Mouse (Mus musculus): ENCODE data around the gene Shld2. TPM values are rescaled to one million over a fixed set of nuclear protein-coding genes. Genes with fewer than 3 reads are reported as not detected.
"Not testable (repeated sequence)": the region's sequence is repeated elsewhere in the genome, so short reads cannot be mapped to it uniquely, and the experiment has no call there.

Gene Shld2
- total and polyA plus RNA-seq, 2 experiments from 2014 or later: 2.9 to 10.9 TPM

- Histone ChIP-seq H3K9me3 (replicated peaks; ENCODE audit: control insufficient read depth, low read length) (no peaks in the 10 kb centered on the region), H3K9ac (replicated peaks; ENCODE audit: low read depth, low read length) (no peak overlapping the region), H3K27ac (ENCODE audit: low read depth) (no peak overlapping the region), H3K4me2 (ENCODE audit: low read depth, low read length) (no peak overlapping the region), H3K27me3 (ENCODE audit: control insufficient read depth, insufficient read depth, low read length) (no peaks in the 10 kb centered on the region), H3K4me3 (ENCODE audit: low read depth, low read length) (no peak overlapping the region), H3K4me1 (ENCODE audit: control insufficient read depth, insufficient read depth) (peaks cover 6% of the 10 kb centered on the region), H3K36me3 (replicated peaks; ENCODE audit: control insufficient read depth, insufficient read depth, low read length) (peaks cover 13% of the 10 kb centered on the region)
- TF ChIP-seq CTCF (IDR thresholded peaks at IDR 0.05; ENCODE audit: low read depth): no peak
- DNase-seq (ENCODE audit: low spot score) (no peak), ATAC-seq (ENCODE audit: insufficient read depth, low read depth) (no peak)
- 88% methylated on average over 3 of the region's 3 CpGs for WGBS
These were observed 7.1 kb upstream of the Shld2 start for GRCm38 (mm10) chr14:34317431-34317830.

GRCm38 (mm10) chr14:34316346-34316745, 6.1 kb upstream of the Shld2 start:
- Histone ChIP-seq H3K4me3 (ENCODE audit: low read depth, low read length) (no peak overlapping the region), H3K27me3 (ENCODE audit: control insufficient read depth, insufficient read depth, low read length) (no peaks in the 10 kb centered on the region), H3K9me3 (replicated peaks; ENCODE audit: control insufficient read depth, low read length) (no peaks in the 10 kb centered on the region), H3K9ac (replicated peaks; ENCODE audit: low read depth, low read length) (no peak overlapping the region), H3K4me2 (ENCODE audit: low read depth, low read length) (no peak overlapping the region), H3K27ac (ENCODE audit: low read depth) (no peak overlapping the region), H3K36me3 (replicated peaks; ENCODE audit: control insufficient read depth, insufficient read depth, low read length) (peaks cover 9% of the 10 kb centered on the region), H3K4me1 (ENCODE audit: control insufficient read depth, insufficient read depth) (peaks cover 11% of the 10 kb centered on the region)
- WGBS: 92% methylated on average over 2 of the region's 2 CpGs
- DNase-seq (ENCODE audit: low spot score) (no peak), ATAC-seq (ENCODE audit: insufficient read depth, low read depth) (no peak)
- TF ChIP-seq CTCF (IDR thresholded peaks at IDR 0.05; ENCODE audit: low read depth) (no peak), EP300 (IDR thresholded peaks at IDR 0.05; ENCODE audit: low read depth) (no peak)

GRCm38 (mm10) chr14:34314796-34315195, 4.5 kb upstream of the Shld2 start:
- Histone ChIP-seq H3K27ac (ENCODE audit: low read depth) (no peak overlapping the region), H3K4me3 (ENCODE audit: low read depth, low read length) (no peak overlapping the region), H3K36me3 (replicated peaks; ENCODE audit: control insufficient read depth, insufficient read depth, low read length) (peaks cover 6% of the 10 kb centered on the region), H3K4me2 (ENCODE audit: low read depth, low read length) (no peak overlapping the region), H3K27me3 (ENCODE audit: control insufficient read depth, insufficient read depth, low read length) (no peaks in the 10 kb centered on the region), H3K4me1 (ENCODE audit: control insufficient read depth, insufficient read depth) (peaks cover 11% of the 10 kb centered on the region), H3K9ac (replicated peaks; ENCODE audit: low read depth, low read length) (no peak overlapping the region), H3K9me3 (replicated peaks; ENCODE audit: control insufficient read depth, low read length) (no peaks in the 10 kb centered on the region)
- ATAC-seq (ENCODE audit: insufficient read depth, low read depth) (no peak), DNase-seq (ENCODE audit: low spot score) (no peak)
- WGBS: 85% methylated on average over 3 of the region's 3 CpGs
- TF ChIP-seq CTCF (IDR thresholded peaks at IDR 0.05; ENCODE audit: low read depth) (no peak), EP300 (IDR thresholded peaks at IDR 0.05; ENCODE audit: low read depth) (no peak)

- H3K4me3 ChIP-seq (ENCODE audit: low read depth, low read length); H3K27me3 ChIP-seq (ENCODE audit: control insufficient read depth, insufficient read depth, low read length); H3K4me2 ChIP-seq (ENCODE audit: low read depth, low read length); H3K36me3 ChIP-seq (replicated peaks; ENCODE audit: control insufficient read depth, insufficient read depth, low read length); DNase-seq (ENCODE audit: low spot score); H3K9ac ChIP-seq (replicated peaks; ENCODE audit: low read depth, low read length); H3K9me3 ChIP-seq (replicated peaks; ENCODE audit: control insufficient read depth, low read length); ATAC-seq (ENCODE audit: insufficient read depth, low read depth); H3K27ac ChIP-seq (ENCODE audit: low read depth): not testable (repeated sequence)
- H3K4me1 ChIP-seq (ENCODE audit: control insufficient read depth, insufficient read depth): peaks cover 11% of the 10 kb centered on the region
- 87% methylated on average over 8 of the region's 8 CpGs for WGBS
These were observed 4.1 kb upstream of the Shld2 start for GRCm38 (mm10) chr14:34314383-34314782.

- no peak for DNase-seq (ENCODE audit: low spot score)
- H3K4me3 ChIP-seq (ENCODE audit: low read depth, low read length): no peak overlapping the region
- H3K4me2 ChIP-seq (ENCODE audit: low read depth, low read length): no peak overlapping the region
- no peak for TF ChIP-seq EP300 (IDR thresholded peaks at IDR 0.05; ENCODE audit: low read depth)
- no peak for TF ChIP-seq CTCF (IDR thresholded peaks at IDR 0.05; ENCODE audit: low read depth)
- peaks cover 11% of the 10 kb centered on the region for H3K4me1 ChIP-seq (ENCODE audit: control insufficient read depth, insufficient read depth)
- H3K27ac ChIP-seq (ENCODE audit: low read depth): no peak overlapping the region
- no peak for ATAC-seq (ENCODE audit: insufficient read depth, low read depth)
- 68% methylated on average over 3 of the region's 3 CpGs for WGBS
- no peaks in the 10 kb centered on the region for H3K9me3 ChIP-seq (replicated peaks; ENCODE audit: control insufficient read depth, low read length)
- no peaks in the 10 kb centered on the region for H3K36me3 ChIP-seq (replicated peaks; ENCODE audit: control insufficient read depth, insufficient read depth, low read length)
- H3K9ac ChIP-seq (replicated peaks; ENCODE audit: low read depth, low read length): no peak overlapping the region
- H3K27me3 ChIP-seq (ENCODE audit: control insufficient read depth, insufficient read depth, low read length): no peaks in the 10 kb centered on the region
These were observed 3.3 kb upstream of the Shld2 start for GRCm38 (mm10) chr14:34313612-34314011.

GRCm38 (mm10) chr14:34312339-34313048, 2.2 kb upstream of the Shld2 start:
- Histone ChIP-seq H3K4me3 (ENCODE audit: low read depth, low read length) (peak overlapping the region; percentile 93), H3K27me3 (ENCODE audit: control insufficient read depth, insufficient read depth, low read length) (no peaks in the 10 kb centered on the region), H3K4me2 (ENCODE audit: low read depth, low read length) (peak overlapping the region; percentile 65), H3K9ac (replicated peaks; ENCODE audit: low read depth, low read length) (peak overlapping the region; percentile 95), H3K9me3 (replicated peaks; ENCODE audit: control insufficient read depth, low read length) (no peaks in the 10 kb centered on the region), H3K27ac (ENCODE audit: low read depth) (no peak overlapping the region), H3K4me1 (ENCODE audit: control insufficient read depth, insufficient read depth) (peaks cover 11% of the 10 kb centered on the region), H3K36me3 (replicated peaks; ENCODE audit: control insufficient read depth, insufficient read depth, low read length) (no peaks in the 10 kb centered on the region)
- ATAC-seq (ENCODE audit: insufficient read depth, low read depth) (no peak), DNase-seq (ENCODE audit: low spot score) (no peak)
- 34% methylated on average over 5 of the region's 6 CpGs for WGBS
- TF ChIP-seq CTCF (IDR thresholded peaks at IDR 0.05; ENCODE audit: low read depth): no peak
